In genomic region chr1:167104956-167105626, GRCm38 (mm10) we compare ENCODE assay signal across 19 mouse cellular contexts.
DNase-seq lines count a peak whose midpoint lies in the region; ATAC-seq and TF ChIP-seq lines count a peak whose summit lies in the region.
"Had no signal": no experiment of that assay in that cellular context is flagged by ENCODE, and none has a peak within 500 bp of the region (broad histone marks: within the 10 kb centered on the region; RNA-seq: fewer than 3 reads in every experiment).

No protein-coding gene starts in this region.

- no peak overlapping the region for H3K9ac ChIP-seq in midbrain, embryonic 11.5 days (ENCODE audit: low read length)
- no peak overlapping the region for H3K9ac ChIP-seq in limb, embryonic 12.5 days (replicated peaks)
- no peak overlapping the region for H3K9ac ChIP-seq in heart, embryonic 11.5 days (ENCODE audit: low read depth, low read length)
- H3K9ac ChIP-seq: embryonic facial prominence, embryonic 13.5 days; heart, embryonic 13.5 days; liver, embryonic 14.5 days had no signal

- no peak for TF ChIP-seq POLR2A in olfactory bulb, adult 2 months (IDR thresholded peaks at IDR 0.05; ENCODE audit: insufficient read depth, low read depth, low read length)

- H3K27me3 ChIP-seq in midbrain, embryonic 11.5 days (ENCODE audit: control insufficient read depth, insufficient read depth, low read length), result no peaks in the 10 kb centered on the region
- H3K27me3 ChIP-seq in midbrain, embryonic 10.5 days (ENCODE audit: low read depth, poor library complexity, severe bottlenecking), result no peaks in the 10 kb centered on the region
- no peaks in the 10 kb centered on the region for H3K27me3 ChIP-seq in limb, embryonic 12.5 days
- H3K27me3 ChIP-seq in embryonic facial prominence, embryonic 10.5 days (replicated peaks; ENCODE audit: low read depth, poor library complexity, severe bottlenecking), result no peaks in the 10 kb centered on the region
- no peaks in the 10 kb centered on the region for H3K27me3 ChIP-seq in heart, embryonic 11.5 days (ENCODE audit: control insufficient read depth, insufficient read depth, low read length)
- H3K27me3 ChIP-seq: embryonic facial prominence, embryonic 13.5 days; heart, embryonic 13.5 days had no signal

- no peak overlapping the region for H3K4me3 ChIP-seq in midbrain, embryonic 11.5 days (ENCODE audit: low read depth, low read length)
- no peak overlapping the region for H3K4me3 ChIP-seq in midbrain, embryonic 10.5 days
- H3K4me3 ChIP-seq in limb, embryonic 12.5 days (replicated peaks), result no peak overlapping the region
- H3K4me3 ChIP-seq in olfactory bulb, adult 2 months (ENCODE audit: insufficient read depth, low read depth, low read length), result no peak overlapping the region
- no peak overlapping the region for H3K4me3 ChIP-seq in embryonic facial prominence, embryonic 10.5 days
- H3K4me3 ChIP-seq in heart, embryonic 11.5 days (ENCODE audit: low read depth, low read length), result no peak overlapping the region
- H3K4me3 ChIP-seq: embryonic facial prominence, embryonic 13.5 days; heart, embryonic 13.5 days; myocyte had no signal

- WGBS in midbrain, embryonic 11.5 days, result 46% methylated on average over 5 of the region's 5 CpGs
- 57% methylated on average over 5 of the region's 5 CpGs for WGBS in midbrain, embryonic 10.5 days
- WGBS in limb, embryonic 12.5 days, result 22% methylated on average over 5 of the region's 5 CpGs
- 30% methylated on average over 5 of the region's 5 CpGs for WGBS in olfactory bulb, adult 2 months
- 42% methylated on average over 5 of the region's 5 CpGs for WGBS in embryonic facial prominence, embryonic 10.5 days
- WGBS in heart, embryonic 11.5 days (ENCODE audit: insufficient replicate concordance), result 60% methylated on average over 5 of the region's 5 CpGs

- no peak overlapping the region for H3K4me2 ChIP-seq in midbrain, embryonic 11.5 days
- no peak overlapping the region for H3K4me2 ChIP-seq in limb, embryonic 12.5 days
- H3K4me2 ChIP-seq in heart, embryonic 11.5 days, result no peak overlapping the region
- H3K4me2 ChIP-seq: embryonic facial prominence, embryonic 13.5 days; heart, embryonic 13.5 days had no signal

- no peak overlapping the region; the same call in 1 of the 2 replicates for H3K27ac ChIP-seq in midbrain, embryonic 11.5 days (ENCODE audit: low read depth, low read length)
- no peak overlapping the region; the same call in 1 of the 2 replicates for H3K27ac ChIP-seq in midbrain, embryonic 10.5 days (replicated peaks)
- no peak overlapping the region for H3K27ac ChIP-seq in limb, embryonic 12.5 days
- H3K27ac ChIP-seq in olfactory bulb, adult 2 months (ENCODE audit: insufficient read depth, low read depth, low read length), result 0 out of 2 replicates have a peak overlapping the region, but pooled peaks have one; percentile 15
- H3K27ac ChIP-seq in embryonic facial prominence, embryonic 10.5 days (replicated peaks), result no peak overlapping the region
- H3K27ac ChIP-seq in heart, embryonic 11.5 days (ENCODE audit: low read depth, low read length), result no peak overlapping the region
- H3K27ac ChIP-seq: embryonic facial prominence, embryonic 13.5 days; heart, embryonic 13.5 days; liver, embryonic 14.5 days had no signal

- H3K9me3 ChIP-seq in midbrain, embryonic 11.5 days (ENCODE audit: control insufficient read depth, low read length), result no peaks in the 10 kb centered on the region
- H3K9me3 ChIP-seq in midbrain, embryonic 10.5 days (replicated peaks), result no peaks in the 10 kb centered on the region; the same call in 1 of the 2 replicates
- peaks cover 4% of the 10 kb centered on the region; the same call in 1 of the 2 replicates for H3K9me3 ChIP-seq in limb, embryonic 12.5 days
- H3K9me3 ChIP-seq in embryonic facial prominence, embryonic 10.5 days, result peaks cover 7% of the 10 kb centered on the region; the same call in 1 of the 2 replicates
- 0 out of 2 replicates have a peak, but pooled peaks cover 3% of the 10 kb centered on the region for H3K9me3 ChIP-seq in heart, embryonic 11.5 days (replicated peaks; ENCODE audit: control insufficient read depth, low read length)
- H3K9me3 ChIP-seq: heart, embryonic 13.5 days had no signal

- peak; percentile 72 for ATAC-seq in midbrain, embryonic 11.5 days (ENCODE audit: low FRiP score)
- peak; percentile 43; the same call in 1 of the 2 replicates for ATAC-seq in limb, embryonic 12.5 days (ENCODE audit: insufficient number of reproducible peaks, insufficient read depth, low FRiP score, low TSS enrichment, low read depth)
- ATAC-seq in heart, embryonic 11.5 days (replicated peaks; ENCODE audit: insufficient number of reproducible peaks, low FRiP score, low TSS enrichment), result no peak
- ATAC-seq: CD4-positive, CD25-positive, alpha-beta regulatory T cell, adult 4 months; intestine, postnatal 0 days had no signal

- no peak for TF ChIP-seq CTCF in olfactory bulb, adult 2 months (IDR thresholded peaks at IDR 0.05; ENCODE audit: insufficient read depth, low read depth, low read length)

- DNase-seq in adrenal gland, adult 2 months, result peak; percentile 20
- no peak for DNase-seq in adrenal gland, adult 8-10 months
- DNase-seq in midbrain, embryonic 11.5 days (ENCODE audit: low spot score, missing footprints), result peak; percentile 81
- no peak for DNase-seq in midbrain, embryonic 10.5 days (ENCODE audit: low spot score)
- no peak for DNase-seq in embryonic facial prominence, embryonic 10.5 days (ENCODE audit: low spot score)
- DNase-seq: cerebellum, postnatal 14 days; heart, postnatal 4 days; left cerebral cortex, postnatal 4 days; right cerebral cortex, postnatal 25 days had no signal

- H3K36me3 ChIP-seq in midbrain, embryonic 11.5 days (ENCODE audit: control insufficient read depth, insufficient read depth, low read length), result no peaks in the 10 kb centered on the region
- no peaks in the 10 kb centered on the region for H3K36me3 ChIP-seq in midbrain, embryonic 10.5 days
- no peaks in the 10 kb centered on the region for H3K36me3 ChIP-seq in limb, embryonic 12.5 days
- H3K36me3 ChIP-seq in embryonic facial prominence, embryonic 10.5 days (replicated peaks), result no peaks in the 10 kb centered on the region
- no peaks in the 10 kb centered on the region for H3K36me3 ChIP-seq in heart, embryonic 11.5 days (ENCODE audit: control insufficient read depth, insufficient read depth, low read length)
- H3K36me3 ChIP-seq: embryonic facial prominence, embryonic 13.5 days; G1E; heart, embryonic 13.5 days had no signal

- H3K4me1 ChIP-seq in midbrain, embryonic 11.5 days (ENCODE audit: control insufficient read depth, insufficient read depth, low read length), result 0 out of 2 replicates have a peak, but pooled peaks cover 4% of the 10 kb centered on the region
- H3K4me1 ChIP-seq in midbrain, embryonic 10.5 days, result peaks cover 8% of the 10 kb centered on the region
- peaks cover 12% of the 10 kb centered on the region for H3K4me1 ChIP-seq in limb, embryonic 12.5 days (replicated peaks)
- peaks cover 14% of the 10 kb centered on the region for H3K4me1 ChIP-seq in olfactory bulb, adult 2 months (ENCODE audit: control insufficient read depth, insufficient read depth, low read length)
- H3K4me1 ChIP-seq in embryonic facial prominence, embryonic 10.5 days, result peaks cover 7% of the 10 kb centered on the region; the same call in 1 of the 2 replicates
- no peaks in the 10 kb centered on the region for H3K4me1 ChIP-seq in heart, embryonic 11.5 days (ENCODE audit: control insufficient read depth, insufficient read depth, low read length)
- H3K4me1 ChIP-seq: embryonic facial prominence, embryonic 13.5 days; heart, embryonic 13.5 days had no signal

Comparison
In these comparisons a context has a peak if more than half of its experiments do, and no peak if none do; other contexts are left out.
1. DNase-seq: peak in adrenal gland, adult 2 months (single experiment) and midbrain, embryonic 11.5 days (single experiment); none in adrenal gland, adult 8-10 months (single experiment), midbrain, embryonic 10.5 days (single experiment) and embryonic facial prominence, embryonic 10.5 days (single experiment).